Mouse (Mus musculus) embryonic stem cell, embryonic (primary cell): ENCODE measurements at regions not wholly inside any gene's neighbourhood (a gene's known extent, or its start where the extent isn't known, plus 50 kb on each side); places are given as distances from the start of the nearest gene placed in this dataset.

Experiments
- CTCF ChIA-PET, 4 experiments: fragments of 300-600 bp in 2 of 4; fragments of 350-600 bp in 2 of 4; sonication (Branson Sonifier 250); formaldehyde crosslinking; loops; one replicate each; lab custom pipeline; 2022; ENCODE audit warnings: inconsistent platforms in 2 of 4; lab: Charles Lee
- POLR2A ChIA-PET, 4 experiments: fragments of 300-600 bp in 2 of 4; fragments of 350-600 bp in 2 of 4; sonication (Branson Sonifier 250); formaldehyde crosslinking; loops; one replicate each; lab custom pipeline; 2022; ENCODE audit warnings: antibody characterized with exemption in 4 of 4, inconsistent platforms in 1 of 4; lab: Charles Lee

GRCm38 (mm10) chr11:92354160-92354559, 743.7 kb upstream of the Car10 start:
- POLR2A ChIA-PET: no interaction called here
- CTCF ChIA-PET: no interaction called here

- ChIA-PET CTCF (no interaction called here), POLR2A (no interaction called here)
Observed at GRCm38 (mm10) chr11:92336545-92336944, 759.2 kb upstream of the Kif2b start.

GRCm38 (mm10) chr11:92335306-92335705, 757.9 kb upstream of the Kif2b start:
- CTCF ChIA-PET: interaction anchor here in 1 of 4 experiments (0.6 kb wide), 1 partner anchor 1200 kb away, joined by 6 read pairs; no protein-coding TSS in a partner anchor
- POLR2A ChIA-PET: no interaction called here

GRCm38 (mm10) chr11:92303052-92303451, 725.7 kb upstream of the Kif2b start:
- POLR2A ChIA-PET: no interaction called here
- CTCF ChIA-PET: no interaction called here
